Mouse (Mus musculus) CH12.LX (cell line): Measurements from ENCODE around the gene Gucy2e. TPM values are rescaled to one million over a fixed set of nuclear protein-coding genes. Genes with fewer than 3 reads are reported as not detected.
A peak's percentile ranks its signal among the peaks of the same experiment; 100 is the strongest.

Source experiments
- DNase-seq: peaks from one replicate; pipeline ENCODE4 v3.0.0-alpha.2; 2013; ENCODE audit errors: extremely low read depth
- H3K27ac ChIP-seq: 2 replicates; pipeline ENCODE4 v1.5.1; 2012; ENCODE audit warnings: low read depth, mild to moderate bottlenecking, control low read depth, moderate library complexity; ENCODE audit not compliant: insufficient read depth
- H3K27me3 ChIP-seq: replicated peaks from 2 replicates; pipeline ENCODE3; 2012; ENCODE audit warnings: inconsistent platforms
- H3K36me3 ChIP-seq, 2 experiments: replicated peaks in 1 of 2; 2 replicates each; pipeline versions ENCODE3 to v1.6.1; 2012; ENCODE audit warnings: inconsistent platforms in 1 of 2, low read length in 1 of 2, mild to moderate bottlenecking in 1 of 2, mixed read lengths in 1 of 2, moderate library complexity in 1 of 2; ENCODE audit not compliant: control insufficient read depth in 1 of 2, insufficient read depth in 1 of 2
- H3K4me1 ChIP-seq, 2 experiments: 2 replicates each; pipeline ENCODE4 v1.6.1; 2012; ENCODE audit warnings: inconsistent platforms in 1 of 2, moderate library complexity in 1 of 2; ENCODE audit not compliant: insufficient read depth in 2 of 2, control insufficient read depth in 1 of 2
- H3K4me2 ChIP-seq: 2 replicates; pipeline ENCODE4 v1.6.1; 2012; ENCODE audit warnings: low read depth, mild to moderate bottlenecking, control low read depth; ENCODE audit not compliant: poor library complexity, insufficient read depth, severe bottlenecking
- H3K4me3 ChIP-seq, 3 experiments: fragments of 150-350 bp in 1 of 3; sonication (generic) in 1 of 3; replicated peaks in 1 of 3; 2 replicates each; pipeline versions ENCODE3 to v1.5.1; 2011 to 2012; ENCODE audit warnings: low read depth in 2 of 3, low read length in 2 of 3, mild to moderate bottlenecking in 2 of 3, moderate library complexity in 2 of 3, control low read depth in 1 of 3, improper control_type of control experiment in 1 of 3, inconsistent platforms in 1 of 3, mixed read lengths in 1 of 3; ENCODE audit not compliant: poor library complexity in 1 of 3
- H3K79me2 ChIP-seq: replicated peaks from 2 replicates; pipeline ENCODE4 v1.6.1; 2012; ENCODE audit warnings: mild to moderate bottlenecking, moderate library complexity; ENCODE audit not compliant: control insufficient read depth, poor library complexity, insufficient read depth, severe bottlenecking; ENCODE audit errors: extremely low read depth
- H3K9ac ChIP-seq: 2 replicates; pipeline ENCODE4 v1.6.1; 2012; ENCODE audit warnings: low read depth, mild to moderate bottlenecking, control low read depth, moderate library complexity; ENCODE audit not compliant: insufficient read depth
- H3K9me3 ChIP-seq: replicated peaks from 2 replicates; pipeline ENCODE3; 2012; ENCODE audit warnings: low read length, inconsistent platforms, mixed read lengths
- BHLHE40 ChIP-seq: IDR thresholded peaks from 2 replicates; pipeline ENCODE4 v1.6.1; 2011; ENCODE audit warnings: mild to moderate bottlenecking, low read depth, low read length, improper control_type of control experiment
- CHD1 ChIP-seq: IDR thresholded peaks from 2 replicates; pipeline ENCODE4 v1.6.1; 2012; ENCODE audit warnings: low read depth, low read length, improper control_type of control experiment, inconsistent platforms
- CHD2 ChIP-seq: IDR thresholded peaks from 2 replicates; pipeline ENCODE4 v1.6.1; 2011; ENCODE audit warnings: low read length, improper control_type of control experiment
- CTCF ChIP-seq, 2 experiments: IDR thresholded peaks in 1 of 2; conservative IDR thresholded peaks in 1 of 2; 2 replicates each; pipeline ENCODE4 v1.5.1; 2011 to 2012; ENCODE audit warnings: low read depth in 2 of 2, low read length in 2 of 2, improper control_type of control experiment in 1 of 2, inconsistent platforms in 1 of 2, mild to moderate bottlenecking in 1 of 2, moderate library complexity in 1 of 2
- E2F4 ChIP-seq: IDR thresholded peaks from 2 replicates; pipeline ENCODE4 v1.6.1; 2011; ENCODE audit warnings: low read depth, low read length, improper control_type of control experiment; ENCODE audit not compliant: insufficient replicate concordance
- ELF1 ChIP-seq: IDR thresholded peaks from 2 replicates; pipeline ENCODE4 v1.6.1; 2014; ENCODE audit warnings: low read depth, mild to moderate bottlenecking, inconsistent platforms, low read length, improper control_type of control experiment
- EP300 ChIP-seq: IDR thresholded peaks from 2 replicates; pipeline ENCODE4 v1.6.1; 2011; ENCODE audit warnings: low read length, improper control_type of control experiment
- HCFC1 ChIP-seq: IDR thresholded peaks from 2 replicates; pipeline ENCODE4 v1.6.1; 2012; ENCODE audit warnings: low read depth, mild to moderate bottlenecking, inconsistent platforms, low read length, improper control_type of control experiment
- IRF4 ChIP-seq: IDR thresholded peaks from 2 replicates; pipeline ENCODE4 v1.6.1; 2014; ENCODE audit warnings: low read depth, mild to moderate bottlenecking, inconsistent platforms, low read length, improper control_type of control experiment
- JUN ChIP-seq: IDR thresholded peaks from 2 replicates; pipeline ENCODE4 v1.6.1; 2011; ENCODE audit warnings: low read depth, mild to moderate bottlenecking, low read length, improper control_type of control experiment, moderate library complexity; ENCODE audit not compliant: insufficient read depth
- JUND ChIP-seq: conservative IDR thresholded peaks from 2 replicates; pipeline ENCODE4 v1.6.1; 2011; ENCODE audit warnings: low read depth, low read length, improper control_type of control experiment
- KAT2A ChIP-seq: IDR thresholded peaks from 2 replicates; pipeline ENCODE4 v1.6.1; 2012; ENCODE audit warnings: low read length, improper control_type of control experiment, inconsistent platforms; ENCODE audit not compliant: insufficient replicate concordance
- MAFK ChIP-seq: IDR thresholded peaks from 2 replicates; pipeline ENCODE4 v1.6.1; 2011; ENCODE audit warnings: low read length, improper control_type of control experiment; ENCODE audit not compliant: insufficient replicate concordance
- MAX ChIP-seq: IDR thresholded peaks from 2 replicates; pipeline ENCODE4 v1.6.1; 2011; ENCODE audit warnings: low read length, improper control_type of control experiment
- MAZ ChIP-seq: IDR thresholded peaks from 2 replicates; pipeline ENCODE4 v1.6.1; 2012; ENCODE audit warnings: low read depth, mild to moderate bottlenecking, inconsistent platforms, low read length, improper control_type of control experiment, moderate library complexity
- MEF2A ChIP-seq: IDR thresholded peaks from 2 replicates; pipeline ENCODE4 v1.6.1; 2014; ENCODE audit warnings: low read depth, mild to moderate bottlenecking, inconsistent platforms, low read length, improper control_type of control experiment, borderline replicate concordance
- MYC ChIP-seq: IDR thresholded peaks from 2 replicates; pipeline ENCODE4 v1.6.1; 2011; ENCODE audit warnings: low read depth, mild to moderate bottlenecking, improper control_type of control experiment, low read length
- NELFE ChIP-seq: IDR thresholded peaks from 2 replicates; pipeline ENCODE4 v1.6.1; 2011; ENCODE audit warnings: low read depth, low read length, improper control_type of control experiment
- NRF1 ChIP-seq: IDR thresholded peaks from 2 replicates; pipeline ENCODE4 v1.6.1; 2014; ENCODE audit warnings: low read depth, mild to moderate bottlenecking, inconsistent platforms, low read length, improper control_type of control experiment, moderate library complexity
- PAX5 ChIP-seq: IDR thresholded peaks from 2 replicates; pipeline ENCODE4 v1.6.1; 2012; ENCODE audit warnings: low read length, inconsistent platforms, mixed read lengths
- POLR2AphosphoS2 ChIP-seq: IDR thresholded peaks from 2 replicates; pipeline ENCODE4 v1.6.1; 2011; ENCODE audit warnings: low read depth, low read length, improper control_type of control experiment
- RAD21 ChIP-seq: IDR thresholded peaks from 2 replicates; pipeline ENCODE4 v1.6.1; 2011; ENCODE audit warnings: low read depth, mild to moderate bottlenecking, low read length, improper control_type of control experiment, moderate library complexity
- RCOR1 ChIP-seq: conservative IDR thresholded peaks from 2 replicates; pipeline ENCODE4 v1.6.1; 2012; ENCODE audit warnings: low read depth, mild to moderate bottlenecking, inconsistent platforms, low read length, improper control_type of control experiment
- SIN3A ChIP-seq: IDR thresholded peaks from 2 replicates; pipeline ENCODE4 v1.6.1; 2012; ENCODE audit warnings: low read length, improper control_type of control experiment, inconsistent platforms
- SMC3 ChIP-seq: IDR thresholded peaks from 2 replicates; pipeline ENCODE4 v1.6.1; 2011; ENCODE audit warnings: low read depth, low read length, improper control_type of control experiment
- TBP ChIP-seq: conservative IDR thresholded peaks from 2 replicates; pipeline ENCODE4 v1.6.1; 2011; ENCODE audit warnings: low read depth, low read length, improper control_type of control experiment
- UBTF ChIP-seq: IDR thresholded peaks from 2 replicates; pipeline ENCODE4 v1.6.1; 2012; ENCODE audit warnings: low read depth, mild to moderate bottlenecking, inconsistent platforms, low read length, improper control_type of control experiment, moderate library complexity
- USF1 ChIP-seq: IDR thresholded peaks from 2 replicates; pipeline ENCODE4 v1.6.1; 2014; ENCODE audit warnings: low read depth, mild to moderate bottlenecking, inconsistent platforms, low read length, improper control_type of control experiment
- USF2 ChIP-seq: conservative IDR thresholded peaks from 2 replicates; pipeline ENCODE4 v1.6.1; 2011; ENCODE audit warnings: low read depth, low read length, improper control_type of control experiment
- ZC3H11A ChIP-seq: IDR thresholded peaks from 2 replicates; pipeline ENCODE4 v1.6.1; 2012; ENCODE audit warnings: low read depth, mild to moderate bottlenecking, inconsistent platforms, low read length, improper control_type of control experiment
- ZKSCAN1 ChIP-seq: IDR thresholded peaks from 2 replicates; pipeline ENCODE4 v1.6.1; 2012; ENCODE audit warnings: low read depth, inconsistent platforms, low read length, improper control_type of control experiment, borderline replicate concordance
- ZMIZ1 ChIP-seq: IDR thresholded peaks from 2 replicates; pipeline ENCODE4 v1.6.1; 2012; ENCODE audit warnings: low read depth, mild to moderate bottlenecking, inconsistent platforms, low read length, improper control_type of control experiment
- ZNF384 ChIP-seq: IDR thresholded peaks from 2 replicates; pipeline ENCODE4 v1.6.1; 2012; ENCODE audit warnings: low read depth, low read length, improper control_type of control experiment, inconsistent platforms
- dilution Hi-C: fragments of 300-500 bp; cut with MboI; formaldehyde crosslinking; loops from 2 replicates; pipeline ENCODE4 v1.14.3; 2020; ENCODE audit warnings: low sequenced_read_pairs; ENCODE audit not compliant: extremely low pct_unique_long_range_greater_than_20kb, extremely low pct_ligation_motif_present
- in situ Hi-C: fragments of 300-500 bp; cut with MboI; formaldehyde crosslinking; loops from 3 replicates; pipeline ENCODE4 v1.14.3; 2019; ENCODE audit warnings: low sequenced_read_pairs, low pct_ligation_motif_present, low pct_unique_long_range_greater_than_20kb, mixed read lengths
- polyA plus RNA-seq: library from polyadenylated mRNA; unstranded; fragments of >175 nt; gene quantifications from 2 replicates; pipeline ENCODE4 v1.2.1, GENCODE M21; 2012; ENCODE audit warnings: low read depth; ENCODE audit not compliant: insufficient read length
- total RNA-seq, 2 experiments: library from RNA; depleted of rRNA; stranded (reverse); fragments of 300-350 nt in 1 of 2; fragments of >200 nt in 1 of 2; gene quantifications; 2 replicates each; pipeline ENCODE4 v1.2.3; 2012 to 2014

Gene Gucy2e
- total and polyA plus RNA-seq, 3 experiments: 0.03 TPM; not detected in 2

DNA sequence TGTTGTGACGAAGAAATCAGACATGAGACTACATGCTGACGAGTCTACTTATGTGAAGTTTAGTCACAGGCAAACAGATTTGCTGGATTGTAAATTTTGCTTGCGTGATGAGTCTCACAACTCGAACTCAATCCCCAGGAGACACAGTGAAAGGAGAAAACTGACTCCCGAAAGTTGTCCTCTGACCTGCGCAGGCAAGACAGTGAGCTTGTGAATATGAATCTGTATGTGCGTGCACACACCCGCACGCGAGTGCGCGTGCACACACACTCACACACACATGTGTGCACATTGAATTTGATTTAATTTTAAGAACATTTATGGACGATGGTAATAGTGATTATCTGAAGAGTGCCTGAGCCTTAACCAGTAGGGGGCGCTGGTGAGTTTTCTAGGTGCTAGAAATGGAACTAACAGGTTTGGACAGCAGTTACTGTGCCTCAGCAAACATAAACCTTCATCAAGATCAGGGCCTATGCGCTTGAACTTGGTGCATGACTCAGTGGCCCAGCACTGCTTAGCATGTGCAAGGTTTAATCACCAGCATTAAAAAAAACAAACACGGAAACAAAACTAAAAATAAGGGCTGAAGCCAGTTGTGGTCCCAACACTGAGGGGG lies 35.4 kb upstream of the Gucy2e start:
- Histone ChIP-seq H3K4me3 (no peak overlapping the region), H3K9ac (no peak overlapping the region; the same call in 1 of the 2 replicates), H3K36me3 (no peaks in the 10 kb centered on the region), H3K79me2 (no peaks in the 10 kb centered on the region), H3K4me2 (peak overlapping the region; percentile 89), H3K27me3 (peaks cover 2% of the 10 kb centered on the region), H3K4me1 (peaks cover 14 to 50% of the 10 kb centered on the region in 2 experiments; a peak in 3 of 4 replicates), H3K27ac (no peak overlapping the region), H3K9me3 (no peaks in the 10 kb centered on the region)
- in situ Hi-C loops: loop anchor here (5.0 kb wide), 1 partner anchor 60 kb away; no protein-coding TSS in a partner anchor
- dilution Hi-C loops: no loop called here
- DNase-seq: peak; percentile 92
- TF ChIP-seq RAD21 (peak; percentile 79), HCFC1 (peak; percentile 24; the same call in 1 of the 2 replicates), MAZ (no peak), E2F4 (no peak), USF1 (no peak), CHD1 (no peak), EP300 (no peak), ZMIZ1 (no peak), SMC3 (peak; percentile 76), JUN (no peak), ZKSCAN1 (no peak), CHD2 (no peak), MAX (no peak), KAT2A (no peak), POLR2AphosphoS2 (no peak), UBTF (no peak), MYC (peak; percentile 27; the same call in 1 of the 2 replicates), USF2 (no peak), TBP (0 out of 2 replicates have a peak, but pooled peaks have one; percentile 36), NELFE (peak; percentile 44; the same call in 1 of the 2 replicates), BHLHE40 (peak; percentile 78), JUND (no peak), RCOR1 (no peak), SIN3A (no peak), ZC3H11A (peak; percentile 8; the same call in 1 of the 2 replicates), PAX5 (no peak), ELF1 (no peak; the same call in 1 of the 2 replicates), NRF1 (peak; percentile 68), MEF2A (no peak), ZNF384 (0 out of 2 replicates have a peak, but pooled peaks have one; percentile 18), MAFK (no peak), IRF4 (peak; percentile 62), CTCF (conservative IDR thresholded peaks at IDR 0.05 in 1 of 2, IDR thresholded peaks at IDR 0.05 in 1 of 2; ENCODE audit: low read depth in 2 of 2, low read length in 2 of 2) (peak; percentile 95 to 98)
